Mouse (Mus musculus) activated CD4-positive, CD25-positive, alpha-beta regulatory T cell, adult 9 weeks (primary cell): ENCODE results near the gene Cspg5. TPM values are rescaled to one million over a fixed set of nuclear protein-coding genes. Genes with fewer than 3 reads are reported as not detected.

Experiments used
- polyA plus RNA-seq: library from polyadenylated mRNA; unstranded; fragments of 100-300 nt; shearing (Covaris generic); gene quantifications from one replicate; pipeline ENCODE4 v1.2.1, GENCODE M21; 2017

The Cspg5 gene
- 0.10 TPM for polyA plus RNA-seq

DNA sequence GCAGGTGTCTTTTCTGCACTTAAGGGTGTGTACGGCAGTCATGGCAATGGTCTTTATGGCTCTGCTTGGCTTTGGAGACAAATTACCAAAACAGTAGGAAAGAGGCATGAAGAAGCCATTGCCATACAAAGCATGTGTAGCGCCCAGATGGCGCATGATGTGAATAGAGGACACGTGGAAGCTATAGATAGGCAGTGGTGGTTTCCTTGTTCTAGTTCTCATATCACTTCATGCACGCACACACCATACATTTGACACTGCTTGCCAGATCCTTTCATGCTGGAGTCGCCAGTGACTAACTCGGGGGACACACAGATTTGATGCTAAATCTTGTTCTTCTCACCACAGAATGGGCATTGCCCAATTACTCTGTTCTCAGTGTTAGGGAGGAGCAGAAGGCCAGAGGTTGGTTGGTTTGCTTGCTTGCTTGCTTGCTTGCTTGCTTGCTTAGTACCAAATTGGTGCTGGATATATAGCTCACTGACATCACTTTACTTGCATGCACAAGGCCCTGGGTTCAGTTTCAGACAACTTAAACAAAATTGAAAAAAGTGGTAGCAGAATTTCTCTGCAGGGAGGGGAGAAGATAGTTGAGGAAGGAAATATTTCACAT is at the start of gene Cspg5:
TSS of gene Cspg5 (plus strand) at position 563 of the 613 bp plus-strand sequence.

DNA sequence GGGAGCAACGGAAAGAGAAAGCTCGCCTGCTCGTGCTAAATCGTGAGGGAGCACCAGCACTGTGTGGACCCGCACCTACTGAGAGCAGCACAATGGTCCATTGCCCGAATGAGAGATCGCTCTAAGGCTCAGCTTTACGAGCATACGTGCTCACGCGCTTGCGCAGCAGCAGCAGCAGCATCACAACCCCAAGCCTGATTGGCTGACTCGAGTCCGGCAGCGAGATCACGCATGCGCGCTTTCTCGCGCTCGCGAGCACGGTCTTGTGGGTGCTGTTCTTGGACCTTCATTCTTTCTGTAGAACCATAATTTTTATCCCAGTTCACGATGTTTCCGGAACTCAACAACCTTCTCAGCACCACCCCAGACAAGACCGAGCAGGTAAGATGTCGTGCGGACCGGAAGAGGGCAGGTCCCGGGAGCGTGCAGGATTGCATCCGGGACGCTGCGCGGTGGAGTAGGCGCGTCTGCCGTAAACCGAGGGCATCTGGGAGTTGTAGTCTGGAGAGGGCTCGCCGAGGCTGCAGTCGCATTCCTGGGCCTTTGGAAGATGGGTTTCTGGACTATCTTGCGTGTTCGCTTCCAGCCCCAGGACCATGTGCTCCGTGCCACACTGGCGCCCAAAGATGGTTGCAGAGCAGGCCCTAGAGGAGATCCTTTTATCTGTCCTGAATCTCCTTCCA is 61.5 kb downstream of the Cspg5 start, which contains the start of gene Elp6:
TSS of gene Elp6 (plus strand) at position 205 of the 683 bp plus-strand sequence.

Other genes starting within 250 kb of the Cspg5 start
- gene Smarcc1, start 126.1 kb upstream of the Cspg5 start, polyA plus RNA-seq: 33.3 TPM
- 141 TPM for gene Dhx30, start 126.0 kb upstream of the Cspg5 start, polyA plus RNA-seq
- gene Elp6, start 61.4 kb downstream of the Cspg5 start, polyA plus RNA-seq: 15.1 TPM
- gene Scap, start 89.5 kb downstream of the Cspg5 start, polyA plus RNA-seq: 36.3 TPM
- gene Ptpn23, start 164.4 kb downstream of the Cspg5 start, polyA plus RNA-seq: 5.0 TPM
- gene Ngp, start 176.0 kb downstream of the Cspg5 start, polyA plus RNA-seq: not detected
- 9.8 TPM for gene Klhl18, start 232.9 kb downstream of the Cspg5 start, polyA plus RNA-seq
- 0.94 TPM for gene Kif9, start 233.2 kb downstream of the Cspg5 start, polyA plus RNA-seq